Mouse (Mus musculus) yolk sac, embryonic 10.5 days (tissue): Measurements from ENCODE around the gene Scgb2b26.
"Not testable (repeated sequence)": the region's sequence is repeated elsewhere in the genome, so short reads cannot be mapped to it uniquely, and the experiment has no call there.

ENCODE experiments used
- DNase-seq: peaks from one replicate; pipeline ENCODE4 v3.0.0-alpha.2; 2017; ENCODE audit warnings: low spot score

Scgb2b26 gene

DNA sequence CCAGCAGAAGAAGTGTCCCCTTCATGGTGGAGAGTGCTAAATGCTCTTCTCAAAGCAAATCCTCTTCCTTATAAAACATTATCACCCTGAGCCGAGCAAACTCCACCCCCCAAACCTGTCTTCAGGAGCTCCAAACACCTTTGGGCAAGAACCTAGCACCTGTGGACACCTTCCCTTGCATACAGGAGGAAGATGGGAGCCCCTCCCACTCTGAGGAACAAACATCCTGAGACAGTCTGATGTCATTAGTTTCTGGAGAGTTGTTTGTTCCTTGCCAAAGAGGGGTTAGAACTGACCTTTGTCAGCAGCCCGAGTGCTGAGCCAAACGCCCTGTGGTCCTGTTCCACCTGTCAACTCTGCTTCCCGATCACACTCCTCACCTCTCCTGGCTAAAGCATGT lies at the start of gene Scgb2b26:
Scgb2b26 (minus strand) TSS at position 101 of the 400 bp plus-strand sequence.
- DNase-seq = no peak

DNA sequence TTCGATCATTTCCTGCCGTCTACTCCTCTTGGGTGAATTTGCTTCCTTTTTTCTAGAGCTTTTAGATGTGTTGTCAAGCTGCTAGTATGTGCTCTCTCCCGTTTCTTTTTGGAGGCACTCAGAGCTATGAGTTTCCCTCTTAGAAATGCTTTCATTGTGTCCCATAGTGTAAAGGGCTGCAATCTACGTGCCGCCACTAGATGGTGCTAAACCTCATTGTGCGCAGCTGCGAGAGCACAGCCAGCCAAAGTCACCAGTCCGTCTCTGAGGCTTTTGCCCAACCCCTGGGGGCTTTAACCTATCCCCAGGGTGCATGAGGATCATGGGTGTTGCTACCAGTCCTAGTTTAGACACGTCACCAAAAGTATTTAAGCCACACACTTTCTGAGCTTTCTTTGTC lies 37.4 kb upstream of the Scgb2b26 start:
- not testable (repeated sequence) for DNase-seq

DNA sequence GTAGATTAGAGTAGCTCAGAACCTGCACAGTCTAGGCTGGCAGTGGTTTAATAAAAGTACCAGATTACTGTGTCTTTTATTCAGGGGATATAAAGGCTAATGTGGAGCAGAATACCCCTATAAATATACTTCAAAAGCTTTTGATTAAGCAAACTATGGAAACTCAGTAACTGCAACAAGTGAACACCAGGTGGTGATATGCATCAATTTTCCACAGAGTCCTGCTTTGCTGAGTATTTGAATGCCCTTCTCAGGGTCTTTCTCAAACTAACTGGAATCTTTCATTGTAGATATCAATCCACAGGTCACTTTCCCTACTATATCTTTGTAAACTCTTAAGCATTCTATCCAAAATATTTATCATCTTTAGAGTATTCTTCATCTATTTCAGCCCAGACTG lies 41.9 kb downstream of the Scgb2b26 start:
- DNase-seq = no peak

DNA sequence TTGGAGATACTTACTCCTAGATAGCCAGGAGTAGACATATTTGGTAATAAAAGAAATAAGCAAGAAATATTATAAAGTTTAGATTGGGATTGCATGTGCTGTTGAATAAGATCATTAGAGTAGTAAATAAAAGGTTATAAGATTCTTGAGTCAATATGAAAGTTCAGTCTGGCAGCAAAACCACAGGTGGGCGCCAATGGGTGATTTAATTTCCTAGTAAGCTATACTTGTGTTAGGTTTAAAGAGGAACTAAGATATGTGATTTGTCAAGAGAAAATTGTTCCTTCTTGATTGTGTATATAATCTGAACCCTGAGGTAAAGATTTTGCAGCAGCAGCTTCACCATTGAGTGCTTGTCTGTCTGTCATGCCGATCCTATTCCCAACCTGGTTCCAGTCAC lies 44.0 kb downstream of the Scgb2b26 start:
- DNase-seq = no peak

DNA sequence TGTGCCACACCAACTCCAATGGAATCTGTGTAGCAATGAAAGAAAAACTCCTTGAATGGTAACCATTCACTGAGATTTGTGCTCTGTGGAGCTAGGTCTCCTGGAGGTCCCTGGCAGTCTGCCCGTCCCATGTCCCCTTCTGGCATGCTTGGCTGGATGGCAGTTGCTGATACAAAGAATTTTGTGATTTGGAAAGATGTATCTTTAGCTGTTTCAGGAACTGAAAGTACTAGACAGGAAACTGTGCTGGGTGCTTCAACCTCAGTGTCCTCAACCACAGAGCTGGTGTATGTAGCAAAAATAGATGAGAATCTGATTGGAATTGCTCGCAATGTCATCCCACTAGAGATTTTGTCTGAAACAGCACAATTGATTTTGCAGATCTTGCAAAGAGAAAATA lies 44.8 kb downstream of the Scgb2b26 start:
- no peak for DNase-seq
